Mouse (Mus musculus): ENCODE measurements around the gene Bcar1.

- TF ChIP-seq CTCF (IDR thresholded peaks at IDR 0.05; ENCODE audit: borderline replicate concordance, insufficient read depth, low read length): no peak
- no peak for TF ChIP-seq POLR2A (IDR thresholded peaks at IDR 0.05; ENCODE audit: low read depth, low read length)
Observed at GRCm38 (mm10) chr8:111727553-111727952, 16.1 kb downstream of the Bcar1 start.
